In genomic region chr11:17853832-17854231, GRCm38 (mm10) we compare ENCODE assay signal across 15 mouse cellular contexts.
"Had no signal": no experiment of that assay in that cellular context is flagged by ENCODE, and none has a peak within 500 bp of the region (broad histone marks: within the 10 kb centered on the region; RNA-seq: fewer than 3 reads in every experiment).

No protein-coding gene starts in this region.

- H3K9me3 ChIP-seq: neural tube, embryonic 15.5 days; stomach, embryonic 15.5 days had no signal

- H3K27ac ChIP-seq: neural tube, embryonic 15.5 days; stomach, embryonic 15.5 days; stomach, postnatal 0 days had no signal

- H3K4me2 ChIP-seq: neural tube, embryonic 15.5 days; stomach, embryonic 15.5 days had no signal

- H3K9ac ChIP-seq: neural tube, embryonic 15.5 days; stomach, embryonic 15.5 days had no signal

- H3K27me3 ChIP-seq: neural tube, embryonic 15.5 days; stomach, embryonic 15.5 days had no signal

- H3K36me3 ChIP-seq: neural tube, embryonic 15.5 days; stomach, embryonic 15.5 days had no signal

- H3K4me3 ChIP-seq: neural tube, embryonic 15.5 days; stomach, embryonic 15.5 days had no signal

- DNase-seq: retina, postnatal 1 day; right cerebral cortex, adult 18-20 months; right cerebral cortex, postnatal 14 days; right cerebral cortex, postnatal 25 days; right cerebral cortex, postnatal 4 days; spleen, adult 18-20 months; thymus, adult 18-20 months; thymus, adult 2 months; thymus, postnatal 14 days; thymus, postnatal 25 days; thymus, postnatal 36 days; thymus, postnatal 4 days had no signal

- H3K4me1 ChIP-seq: neural tube, embryonic 15.5 days had no signal
